Mouse (Mus musculus): ENCODE results near the gene 4932438H23Rik.

GRCm38 (mm10) chr16:91043461-91044248 is 51.3 kb downstream of the 4932438H23Rik start:
- TF ChIP-seq CTCF (conservative IDR thresholded peaks at IDR 0.05; ENCODE audit: low read length), result no peak
- TF ChIP-seq POU5F1 (IDR thresholded peaks at IDR 0.05; ENCODE audit: borderline replicate concordance, low read length), result no peak

Data from E14TG2a.4 (cell line).